Mouse (Mus musculus) midbrain, embryonic 16.5 days (tissue): ENCODE results near the gene Gm29797. TPM values are rescaled to one million over a fixed set of nuclear protein-coding genes. Genes with fewer than 3 reads are reported as not detected.

Experiments used
- ATAC-seq: fragments of 200-750 bp; cut with Nextera tagmentation; 2 replicates; pipeline ENCODE4 v1.8.0; 2017; ENCODE audit warnings: moderate TSS enrichment
- H3K27ac ChIP-seq: fragments of 300-500 bp; sonication (generic); 2 replicates; pipeline ENCODE4 v1.5.1; 2014; ENCODE audit warnings: mild to moderate bottlenecking, low read length, mixed read lengths
- H3K27me3 ChIP-seq: fragments of 300-500 bp; sonication (generic); 2 replicates; pipeline ENCODE4 v1.6.1; 2014; ENCODE audit warnings: low read depth, low read length, mixed read lengths; ENCODE audit not compliant: control insufficient read depth, insufficient read depth
- H3K36me3 ChIP-seq: fragments of 300-500 bp; sonication (generic); 2 replicates; pipeline ENCODE4 v1.6.1; 2014; ENCODE audit warnings: mild to moderate bottlenecking, low read length, moderate library complexity, mixed read lengths; ENCODE audit not compliant: control insufficient read depth, insufficient read depth
- H3K4me1 ChIP-seq: fragments of 300-500 bp; sonication (generic); 2 replicates; pipeline ENCODE4 v1.6.1; 2014; ENCODE audit warnings: mild to moderate bottlenecking, low read length, mixed read lengths; ENCODE audit not compliant: control insufficient read depth, insufficient read depth
- H3K4me2 ChIP-seq: fragments of 300-500 bp; sonication (generic); 2 replicates; pipeline ENCODE4 v1.6.1; 2014; ENCODE audit warnings: mild to moderate bottlenecking, low read length, mixed read lengths
- H3K4me3 ChIP-seq: fragments of 300-500 bp; sonication (generic); 2 replicates; pipeline ENCODE4 v1.5.1; 2014; ENCODE audit warnings: low read depth, mild to moderate bottlenecking, low read length, moderate library complexity, mixed read lengths
- H3K9ac ChIP-seq: fragments of 300-500 bp; sonication (generic); 2 replicates; pipeline ENCODE4 v1.6.1; 2014; ENCODE audit warnings: low read depth, low read length, mixed read lengths
- H3K9me3 ChIP-seq: fragments of 300-500 bp; sonication (generic); replicated peaks from 2 replicates; pipeline ENCODE4 v1.6.1; 2014; ENCODE audit warnings: mild to moderate bottlenecking, low read length, mixed read lengths; ENCODE audit not compliant: control insufficient read depth, poor library complexity, severe bottlenecking
- WGBS: fragments of 180-500 bp; shearing (Covaris S2); extraction: QIAGEN DNeasy Blood & Tissue Kit; methylation state at CpG from one replicate; pipeline ENCODE4 v1.1.7; 2014; 5-methylcytosine and 5-hydroxymethylcytosine counted together
- polyA plus RNA-seq: library from polyadenylated mRNA; unstranded; fragments of >200 nt; fragmentation: Nextera tagmentation; extraction: Ambion mirVana; gene quantifications from 2 replicates; pipeline ENCODE4 v1.2.1, GENCODE M21; 2015

Gene Gm29797
- polyA plus RNA-seq: 0.25 and 0.39 TPM in 2 replicates

DNA sequence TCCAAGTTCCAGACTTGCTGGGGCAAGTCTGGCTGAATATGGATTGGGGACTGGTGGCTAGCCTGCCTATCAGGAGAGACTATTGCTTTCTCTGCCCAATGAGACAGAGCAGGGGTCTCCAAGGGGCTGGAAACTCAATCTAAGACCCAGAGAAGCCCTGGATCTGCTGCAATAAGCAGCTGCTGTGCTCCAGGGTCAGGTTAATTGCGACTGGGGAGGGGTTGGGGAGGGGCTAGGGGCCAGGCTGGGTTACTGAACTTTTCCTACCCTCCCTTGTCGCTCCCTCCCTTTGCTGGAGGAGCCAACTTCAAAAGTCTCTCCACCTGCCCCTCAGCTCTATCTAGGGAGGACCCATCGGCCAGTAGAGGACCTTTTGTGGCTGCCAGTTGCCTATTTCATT, at the start of gene Gm29797:
Gm29797 (plus strand) TSS at position 301 of the 400 bp plus-strand sequence.
- ATAC-seq: no peak
- Histone ChIP-seq H3K4me2 (no peak within 1 kb of the TSS), H3K9me3 (no peaks in the 10 kb centered on the region), H3K9ac (no peak within 1 kb of the TSS), H3K27ac (no peak within 1 kb of the TSS), H3K4me3 (no peak within 1 kb of the TSS), H3K4me1 (no peaks in the 10 kb centered on the region), H3K36me3 (peaks cover 24% of the 10 kb centered on the region), H3K27me3 (no peaks in the 10 kb centered on the region)
- WGBS: 77% methylated on average over 3 of the region's 3 CpGs

DNA sequence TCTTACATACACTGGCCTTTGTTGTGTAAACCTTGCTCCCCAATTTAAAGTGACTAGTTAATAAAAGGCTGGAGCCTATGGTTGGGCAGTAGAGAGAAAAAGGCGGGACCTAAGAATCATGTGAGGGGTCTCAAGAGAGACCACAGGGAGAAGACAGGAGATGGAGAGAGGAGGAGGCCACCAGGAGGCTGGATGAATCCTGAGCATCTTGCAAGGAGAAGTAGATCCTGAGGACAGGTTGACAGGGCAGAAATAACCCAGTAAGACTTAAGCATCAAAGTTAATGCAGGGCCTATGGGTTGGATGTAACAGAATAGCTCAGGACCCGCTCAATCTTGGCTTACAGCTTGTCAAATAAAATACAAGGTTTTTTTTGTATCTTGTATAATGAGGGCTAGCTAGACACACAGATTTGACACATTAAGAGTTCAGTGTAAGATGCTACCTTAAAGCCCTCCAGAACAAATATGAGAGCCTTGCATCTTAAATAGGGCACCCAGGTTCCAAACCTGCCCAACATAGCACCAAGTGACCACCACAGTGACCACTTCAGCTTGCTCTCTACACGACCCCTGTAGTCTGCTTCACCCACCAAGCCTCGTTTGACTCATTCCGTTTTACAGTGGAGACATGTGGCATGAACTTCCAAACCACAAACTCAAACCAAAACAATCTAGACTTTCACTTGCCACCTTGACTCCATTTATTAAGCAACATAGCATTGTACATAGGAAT, 37.9 kb upstream of the Gm29797 start:
- Histone ChIP-seq H3K27me3 (no peaks in the 10 kb centered on the region), H3K4me2 (no peak overlapping the region), H3K4me3 (no peak overlapping the region), H3K36me3 (peaks cover 24% of the 10 kb centered on the region), H3K9ac (no peak overlapping the region), H3K27ac (no peak overlapping the region), H3K9me3 (no peaks in the 10 kb centered on the region), H3K4me1 (no peaks in the 10 kb centered on the region)
- 92% methylated on average over 5 of the region's 5 CpGs for WGBS
- no peak for ATAC-seq

DNA sequence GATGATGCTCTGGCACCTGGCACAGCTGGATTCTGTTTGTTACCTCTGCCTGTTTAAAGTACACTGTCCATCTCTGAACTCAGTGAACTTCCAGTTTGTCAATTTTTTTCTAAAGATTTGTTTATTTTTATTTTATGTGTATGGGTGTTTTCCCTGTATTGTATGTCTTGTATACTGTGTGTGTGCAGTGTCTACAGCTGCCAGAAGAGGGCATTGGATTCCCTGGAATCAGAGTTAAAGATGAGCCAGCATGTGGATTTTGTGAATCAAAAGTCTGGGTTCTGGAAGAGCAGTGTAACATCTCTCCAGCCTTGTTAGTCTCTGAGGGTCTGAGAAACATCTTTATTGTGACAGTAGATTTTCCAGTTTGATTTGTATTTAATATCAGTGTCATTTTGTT, 33.4 kb upstream of the Gm29797 start:
- Histone ChIP-seq H3K4me2 (no peak overlapping the region), H3K27me3 (no peaks in the 10 kb centered on the region), H3K9me3 (no peaks in the 10 kb centered on the region), H3K4me3 (no peak overlapping the region), H3K4me1 (no peaks in the 10 kb centered on the region), H3K36me3 (peaks cover 16% of the 10 kb centered on the region), H3K27ac (no peak overlapping the region), H3K9ac (no peak overlapping the region)
- no peak for ATAC-seq

DNA sequence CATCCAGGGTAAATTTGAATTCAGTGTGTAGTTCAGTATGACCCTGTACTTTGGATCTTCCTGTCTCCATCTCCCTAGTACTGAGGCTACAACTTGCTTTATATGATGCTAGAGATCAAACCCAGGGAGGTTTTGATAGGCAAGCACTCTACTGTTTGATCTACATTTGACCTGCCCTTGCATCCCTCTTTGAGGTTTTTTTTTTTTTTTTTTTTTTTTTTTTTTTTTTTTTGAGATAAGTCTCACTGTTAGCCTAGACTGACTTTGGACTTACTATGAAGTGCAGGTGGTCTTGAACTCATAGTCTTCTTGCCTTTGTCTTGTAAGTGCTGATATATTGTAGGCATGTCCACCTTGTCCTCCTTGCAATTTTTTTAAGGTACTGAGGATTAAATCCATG, 28.4 kb upstream of the Gm29797 start:
- Histone ChIP-seq H3K9me3 (no peaks in the 10 kb centered on the region), H3K4me3 (no peak overlapping the region), H3K27me3 (no peaks in the 10 kb centered on the region), H3K9ac (no peak overlapping the region), H3K27ac (no peak overlapping the region), H3K36me3 (peaks cover 19% of the 10 kb centered on the region), H3K4me1 (no peaks in the 10 kb centered on the region), H3K4me2 (no peak overlapping the region)
- no peak for ATAC-seq

DNA sequence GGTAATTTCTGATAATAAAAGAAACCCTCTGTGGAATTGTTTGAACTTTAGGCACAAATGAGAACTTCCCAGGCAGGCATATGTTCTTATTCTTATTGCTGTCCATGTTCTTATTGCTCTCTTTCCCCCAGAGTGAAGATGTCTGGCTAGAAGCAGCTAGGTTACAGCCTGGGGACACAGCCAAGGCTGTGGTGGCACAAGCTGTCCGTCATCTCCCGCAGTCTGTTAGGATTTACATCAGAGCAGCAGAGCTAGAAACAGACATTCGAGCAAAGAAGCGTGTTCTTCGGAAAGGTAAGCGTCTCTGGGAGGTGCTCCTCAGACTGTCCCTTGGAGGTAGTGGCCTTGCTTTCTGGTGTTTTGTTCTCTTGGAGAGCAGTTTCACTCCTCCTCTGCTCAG, 24.2 kb upstream of the Gm29797 start:
- WGBS: 97% methylated on average over 6 of the region's 6 CpGs
- Histone ChIP-seq H3K27me3 (no peaks in the 10 kb centered on the region), H3K36me3 (peaks cover 43% of the 10 kb centered on the region)

DNA sequence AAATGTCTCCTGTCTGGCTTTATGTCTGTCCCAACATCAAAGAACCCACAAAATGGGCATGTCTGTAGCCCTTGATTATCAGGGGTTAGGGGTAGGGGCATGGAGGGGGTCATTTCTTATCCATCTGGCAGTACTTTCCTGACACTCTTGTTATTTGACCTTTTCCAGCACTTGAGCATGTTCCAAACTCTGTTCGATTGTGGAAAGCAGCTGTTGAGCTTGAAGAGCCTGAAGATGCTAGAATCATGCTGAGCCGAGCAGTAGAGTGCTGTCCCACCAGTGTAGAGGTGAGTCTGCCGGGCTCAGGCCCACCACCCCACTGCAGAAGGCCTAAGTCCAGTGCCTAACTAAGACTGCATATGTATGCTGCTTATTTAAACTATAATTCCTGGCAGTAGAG, 21.0 kb upstream of the Gm29797 start:
- Histone ChIP-seq H3K9ac (no peak overlapping the region), H3K36me3 (peaks cover 51% of the 10 kb centered on the region), H3K27me3 (no peaks in the 10 kb centered on the region), H3K4me1 (no peaks in the 10 kb centered on the region), H3K27ac (no peak overlapping the region), H3K9me3 (no peaks in the 10 kb centered on the region), H3K4me3 (no peak overlapping the region), H3K4me2 (no peak overlapping the region)
- ATAC-seq: no peak
- 94% methylated on average over 3 of the region's 3 CpGs for WGBS

More for the DNA sequence above, 24.2 kb upstream of the Gm29797 start:
- H3K4me1 ChIP-seq: no peaks in the 10 kb centered on the region
- H3K9me3 ChIP-seq: no peaks in the 10 kb centered on the region
- H3K9ac ChIP-seq: no peak overlapping the region
- H3K4me2 ChIP-seq: no peak overlapping the region
- no peak overlapping the region for H3K4me3 ChIP-seq
- ATAC-seq: no peak
- H3K27ac ChIP-seq: no peak overlapping the region

DNA sequence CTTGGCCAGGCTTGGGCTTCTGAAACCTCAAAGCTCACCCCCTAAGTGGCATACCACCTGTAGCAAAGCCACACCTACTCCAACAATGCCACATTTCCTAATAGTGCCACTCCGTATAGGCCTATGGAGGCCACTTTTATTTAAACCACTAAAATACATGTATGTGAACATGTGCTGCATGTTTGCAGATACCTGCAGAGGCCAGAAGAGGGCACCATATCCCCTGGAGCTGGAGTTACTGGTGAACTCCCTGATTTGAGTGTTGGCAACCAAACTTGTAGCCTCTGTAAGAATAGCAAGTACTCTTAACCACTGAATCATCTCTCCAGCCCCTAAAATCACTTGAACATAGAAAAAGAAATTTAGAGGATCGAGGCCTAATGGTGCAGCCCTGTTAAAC, 12.5 kb upstream of the Gm29797 start:
- no peaks in the 10 kb centered on the region for H3K9me3 ChIP-seq
- WGBS: 88% methylated on average over 2 of the region's 2 CpGs

DNA sequence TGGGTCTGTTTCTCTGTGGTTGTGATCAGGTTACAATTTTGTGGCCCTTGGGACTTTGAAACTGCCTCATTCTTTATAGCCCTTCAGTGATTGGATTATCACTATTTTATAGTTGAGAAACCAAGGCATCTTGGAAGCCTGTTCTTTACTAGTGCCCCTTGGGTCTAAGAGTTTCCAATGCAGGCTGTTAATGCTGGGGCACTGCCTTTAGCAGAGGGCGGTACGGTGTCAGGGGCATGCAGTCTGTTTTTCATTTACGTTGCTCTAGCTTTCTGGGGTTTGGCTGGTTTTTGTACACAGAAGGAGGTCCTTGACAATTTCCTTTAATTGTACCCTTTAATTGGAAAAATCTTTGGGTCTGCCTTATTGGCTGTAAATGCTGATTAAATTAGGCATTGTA, 11.2 kb upstream of the Gm29797 start:
- no peak overlapping the region for H3K27ac ChIP-seq
- WGBS: 86% methylated on average over 3 of the region's 3 CpGs
- ATAC-seq: no peak
- H3K9me3 ChIP-seq: no peaks in the 10 kb centered on the region
- peaks cover 27% of the 10 kb centered on the region for H3K36me3 ChIP-seq
- H3K4me2 ChIP-seq: no peak overlapping the region
- no peak overlapping the region for H3K4me3 ChIP-seq
- no peaks in the 10 kb centered on the region for H3K27me3 ChIP-seq
- H3K4me1 ChIP-seq: no peaks in the 10 kb centered on the region
- no peak overlapping the region for H3K9ac ChIP-seq

More for the DNA sequence above, 12.5 kb upstream of the Gm29797 start:
- Histone ChIP-seq H3K4me3 (no peak overlapping the region), H3K36me3 (peaks cover 25% of the 10 kb centered on the region), H3K4me2 (no peak overlapping the region), H3K4me1 (no peaks in the 10 kb centered on the region), H3K27me3 (no peaks in the 10 kb centered on the region), H3K27ac (no peak overlapping the region), H3K9ac (no peak overlapping the region)
- ATAC-seq: no peak

DNA sequence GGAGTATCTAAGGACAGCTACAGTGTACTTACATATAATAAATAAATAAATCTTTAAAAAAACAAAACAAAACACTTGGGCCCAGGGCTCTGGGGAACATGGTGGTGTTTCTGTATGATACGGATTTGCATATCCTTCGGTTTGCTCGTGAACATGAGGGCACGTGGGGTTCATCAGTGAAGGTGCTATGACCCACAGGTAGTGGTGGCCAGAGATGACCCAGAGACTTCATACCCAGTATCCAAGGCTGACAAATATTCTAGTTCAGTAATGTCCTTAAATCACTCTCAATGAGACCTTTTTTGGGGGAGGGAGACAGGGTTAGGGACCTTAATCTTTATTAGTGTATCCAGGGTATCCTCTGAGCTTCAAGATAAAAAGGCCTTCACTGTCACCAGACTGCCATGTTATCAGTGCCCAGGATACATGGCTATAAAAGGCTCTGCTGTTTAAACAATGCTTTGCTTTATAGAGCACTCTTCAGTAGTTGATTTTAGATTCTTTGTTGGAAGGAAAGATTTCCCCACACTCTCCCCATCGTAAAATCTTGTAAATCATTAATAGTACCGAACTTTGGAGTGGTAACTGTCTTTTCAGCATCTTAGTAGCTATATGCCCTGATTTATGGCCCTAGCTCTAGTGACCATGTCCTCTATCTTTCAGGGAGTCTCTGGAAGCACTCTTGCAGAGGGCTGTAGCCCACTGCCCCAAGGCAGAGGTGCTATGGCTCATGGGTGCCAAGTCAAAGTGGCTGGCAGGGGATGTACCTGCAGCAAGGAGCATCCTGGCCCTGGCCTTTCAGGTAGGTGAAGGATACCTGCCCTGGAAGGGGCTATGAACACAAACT, 10.0 kb upstream of the Gm29797 start:
- no peaks in the 10 kb centered on the region for H3K9me3 ChIP-seq
- 94% methylated on average over 6 of the region's 6 CpGs for WGBS
- ATAC-seq: no peak
- no peak overlapping the region for H3K4me2 ChIP-seq
- no peak overlapping the region for H3K4me3 ChIP-seq
- peaks cover 25% of the 10 kb centered on the region for H3K36me3 ChIP-seq
- no peak overlapping the region for H3K9ac ChIP-seq
- H3K27ac ChIP-seq: no peak overlapping the region
- H3K27me3 ChIP-seq: no peaks in the 10 kb centered on the region
- no peaks in the 10 kb centered on the region for H3K4me1 ChIP-seq
